Mouse (Mus musculus) cerebellum, postnatal 36 days (tissue): ENCODE data around the gene Frmpd2.
A peak's percentile ranks its signal among the peaks of the same experiment; 100 is the strongest.
"Not testable (repeated sequence)": the region's sequence is repeated elsewhere in the genome, so short reads cannot be mapped to it uniquely, and the experiment has no call there.

Experiments used
- DNase-seq, 2 experiments: peaks; one replicate each; pipeline ENCODE4 v3.0.0; 2021 to 2022; ENCODE audit warnings: mixed read lengths in 2 of 2

Gene Frmpd2

DNA sequence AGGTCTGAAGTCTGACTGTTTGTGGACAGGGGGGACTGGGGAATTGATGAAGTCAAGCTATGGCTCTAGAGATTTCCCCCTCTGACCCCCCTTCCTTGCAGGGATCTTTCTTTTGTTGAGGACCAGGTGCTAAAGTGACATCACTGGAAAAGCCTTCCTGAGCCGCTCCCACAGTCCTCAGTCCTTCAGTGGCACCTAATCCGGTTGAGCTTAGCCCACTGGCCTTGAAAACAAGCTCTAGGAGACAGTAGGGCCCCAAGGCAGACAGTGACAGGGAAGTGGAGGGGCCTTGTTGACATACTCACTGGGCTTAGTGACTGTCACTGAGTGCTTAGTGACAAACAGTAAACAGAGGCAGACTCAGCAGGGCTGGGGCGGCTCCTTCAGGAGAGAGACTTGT lies at the start of gene Frmpd2:
Frmpd2 (plus strand) TSS at position 366 of the 400 bp plus-strand sequence.
- no peak for DNase-seq

DNA sequence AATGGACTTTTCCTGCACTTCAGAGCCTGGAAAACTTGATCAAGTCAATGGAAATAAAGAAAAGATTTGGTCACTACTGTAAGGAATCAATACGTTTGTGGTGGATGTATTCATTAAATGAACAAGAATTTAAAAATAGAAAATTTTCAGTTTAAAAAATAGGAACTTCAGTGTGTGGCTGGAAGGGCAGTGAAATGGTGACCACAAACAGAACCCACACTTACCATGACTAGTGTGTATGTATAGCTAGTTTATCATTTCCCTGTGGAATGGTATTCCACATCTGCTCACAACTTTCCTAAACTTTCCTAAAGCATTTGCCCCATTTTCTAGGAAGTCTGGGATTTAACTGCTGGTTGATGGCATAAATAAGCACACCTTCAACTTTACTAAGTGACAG lies 48.5 kb upstream of the Frmpd2 start:
- no peak for DNase-seq

DNA sequence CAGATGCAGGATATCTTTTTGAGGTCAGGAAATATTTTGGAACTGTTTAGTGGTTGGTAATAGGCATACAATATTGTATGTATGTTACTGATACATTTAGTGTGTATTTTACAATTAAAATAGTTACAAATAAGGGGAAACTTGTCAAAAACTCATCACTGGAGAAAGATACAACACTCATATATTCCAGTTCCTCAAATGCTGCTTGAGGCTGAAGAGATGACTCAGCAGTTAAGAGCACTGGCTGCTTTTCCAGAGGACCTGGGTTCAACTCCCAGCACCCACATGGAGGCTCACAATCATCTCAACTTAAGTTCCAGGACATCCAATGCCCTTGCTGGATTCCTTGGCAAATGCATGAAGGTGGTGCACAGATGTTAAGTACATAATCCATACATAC lies 47.4 kb upstream of the Frmpd2 start:
- no peak for DNase-seq

DNA sequence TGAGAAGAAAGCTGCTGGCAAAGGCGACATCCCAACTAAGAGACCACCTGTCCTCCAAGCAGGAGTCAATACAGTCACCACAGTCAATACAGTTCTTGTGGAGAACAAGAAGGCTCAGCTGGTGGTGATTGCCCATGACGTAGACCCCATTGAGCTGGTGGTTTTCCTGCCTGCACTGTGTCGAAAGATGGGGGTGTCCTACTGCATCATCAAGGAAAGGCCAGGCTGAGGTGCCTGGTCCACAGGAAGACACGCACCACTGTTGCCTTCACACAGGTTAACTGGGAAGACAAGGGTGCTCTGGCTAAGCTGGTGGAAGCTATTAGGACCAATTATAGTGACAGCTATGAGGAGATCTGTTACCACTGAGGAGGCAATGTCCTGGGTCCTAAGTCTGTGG lies 39.0 kb upstream of the Frmpd2 start:
- DNase-seq, result not testable (repeated sequence)

DNA sequence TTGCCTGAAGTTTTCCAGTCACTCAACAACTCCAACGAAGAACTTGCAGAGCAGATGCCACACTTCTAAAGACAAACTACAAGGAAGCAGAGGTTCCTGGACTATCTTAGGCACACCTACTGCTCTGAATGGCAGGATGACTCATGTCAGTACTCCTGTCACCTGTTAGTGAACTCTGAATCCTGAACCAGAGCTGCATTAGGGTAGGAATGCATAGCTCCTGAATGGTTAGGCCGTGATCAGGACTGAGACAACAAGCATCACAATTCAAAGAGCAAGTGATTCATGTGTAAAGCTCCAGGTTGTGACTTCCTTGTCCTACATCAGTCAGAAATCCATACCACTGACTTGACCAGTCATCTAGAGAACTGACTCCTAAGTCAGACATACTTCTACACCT lies 27.7 kb upstream of the Frmpd2 start:
- no peak for DNase-seq

DNA sequence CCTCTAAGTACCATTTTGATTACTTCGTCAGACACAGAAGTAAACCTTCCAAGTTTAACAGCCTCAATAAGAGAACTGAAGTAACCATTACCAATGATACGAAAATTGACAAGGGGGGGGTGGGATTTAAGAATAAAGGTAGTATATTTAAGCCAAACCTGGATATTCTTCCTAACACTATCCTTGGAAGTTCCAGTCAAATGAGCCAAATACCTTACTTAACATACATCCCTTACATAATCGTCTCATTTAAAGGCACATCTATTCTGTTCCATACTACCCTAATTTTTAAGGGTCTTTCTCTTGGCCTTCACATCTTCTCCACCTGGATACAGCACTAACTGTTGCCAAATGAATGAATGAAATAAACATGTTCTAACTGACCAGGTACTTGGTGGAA lies 25.5 kb upstream of the Frmpd2 start:
- DNase-seq, result no peak

DNA sequence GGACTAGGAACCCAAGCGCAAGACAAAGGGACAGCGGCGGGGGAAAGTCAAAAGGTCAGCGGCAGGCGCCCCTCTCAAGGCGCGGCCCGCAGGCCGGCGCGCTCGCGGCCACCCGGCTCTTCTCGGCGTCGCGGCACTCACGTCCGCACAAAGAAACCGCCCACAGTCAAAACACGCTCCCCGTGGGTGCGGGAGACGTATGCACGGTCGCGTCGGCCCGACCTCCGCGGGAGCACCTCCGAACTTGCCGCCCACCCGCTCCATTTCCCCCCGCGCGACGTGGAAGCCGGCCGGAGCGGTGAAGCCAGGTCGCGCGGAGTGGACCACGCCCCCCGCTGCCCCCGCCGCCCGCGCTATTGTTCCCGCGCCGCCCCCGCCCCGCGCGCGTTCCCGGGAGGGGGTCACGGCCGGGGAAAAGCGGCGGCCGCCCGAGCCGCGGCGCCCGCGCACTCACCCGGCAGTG lies 24.9 kb upstream of the Frmpd2 start:
- DNase-seq, result no peak

DNA sequence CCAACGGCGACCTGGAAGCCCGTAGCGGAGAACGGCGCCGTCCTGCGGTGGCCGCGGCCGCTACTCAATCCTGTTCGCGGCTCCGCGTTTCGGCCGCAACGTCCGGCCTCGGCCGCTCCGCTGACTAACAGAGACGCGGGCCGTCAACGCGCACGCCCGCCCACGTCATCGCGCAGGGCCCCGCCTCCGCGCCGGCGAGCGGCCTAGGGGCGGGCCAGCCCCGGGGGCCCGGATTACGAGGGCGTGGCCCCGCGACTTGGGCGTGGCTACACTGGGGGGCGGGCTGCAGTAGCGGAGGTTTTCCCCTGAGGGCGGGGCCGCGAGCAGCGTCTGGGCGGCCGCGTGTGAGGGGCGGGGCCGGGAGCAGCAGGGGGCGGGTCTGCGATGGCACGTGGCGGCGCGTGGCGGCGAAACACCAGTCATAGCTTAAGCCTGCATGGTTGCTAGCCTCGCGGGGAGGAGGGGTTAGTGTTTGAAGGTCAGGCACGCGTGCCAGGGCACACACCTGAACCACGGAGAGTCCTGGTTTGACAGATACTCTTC lies 24.4 kb upstream of the Frmpd2 start, which contains the start of gene Mapk8:
Mapk8 (minus strand) TSS at position 132 of the 543 bp plus-strand sequence.
- peak; percentile 92 to 96 for DNase-seq

DNA sequence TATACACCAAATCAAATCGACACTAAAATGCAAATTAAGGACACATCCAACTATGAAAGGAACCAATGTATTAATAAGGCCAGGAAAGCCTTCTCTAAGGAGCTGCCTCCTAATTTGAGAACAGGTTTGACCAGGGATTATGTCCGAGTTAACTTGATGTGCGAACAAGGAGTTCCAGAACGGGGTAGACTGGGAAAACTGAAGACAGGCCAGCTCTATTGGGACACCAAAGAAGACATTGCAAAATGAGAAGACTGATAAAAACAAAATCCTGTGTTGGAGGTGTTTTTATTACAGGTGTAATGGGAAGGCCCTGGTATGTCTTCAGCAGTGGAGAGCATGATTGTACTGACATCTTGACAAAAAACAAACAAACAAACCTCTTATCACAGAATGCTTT lies 23.2 kb upstream of the Frmpd2 start:
- DNase-seq, result no peak

DNA sequence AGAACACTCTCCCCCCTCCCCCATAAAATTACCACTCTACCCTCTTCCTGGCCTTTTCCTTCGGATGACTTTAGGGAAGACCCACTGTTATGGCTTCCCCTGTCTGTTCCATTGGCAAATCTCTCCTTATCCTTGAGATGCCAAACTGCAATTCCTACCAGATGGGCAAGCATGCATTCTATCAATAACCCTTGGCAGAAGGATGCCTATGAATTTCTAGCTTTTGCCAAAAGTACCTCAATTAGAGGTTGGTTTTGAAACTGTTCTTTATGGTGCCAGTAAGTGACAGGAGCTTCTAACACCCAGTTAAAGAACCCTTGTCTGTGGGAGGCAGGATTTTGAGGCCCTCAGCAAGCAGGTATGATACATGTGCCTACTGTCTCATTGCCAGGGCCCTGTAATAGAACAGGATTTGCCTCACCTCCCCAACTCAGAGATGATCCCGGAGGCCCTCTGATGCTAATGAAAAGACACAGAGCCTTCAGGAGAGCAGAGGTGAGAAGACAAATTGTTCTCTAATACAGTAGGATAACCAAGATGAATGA lies 22.1 kb upstream of the Frmpd2 start:
- no peak for DNase-seq

DNA sequence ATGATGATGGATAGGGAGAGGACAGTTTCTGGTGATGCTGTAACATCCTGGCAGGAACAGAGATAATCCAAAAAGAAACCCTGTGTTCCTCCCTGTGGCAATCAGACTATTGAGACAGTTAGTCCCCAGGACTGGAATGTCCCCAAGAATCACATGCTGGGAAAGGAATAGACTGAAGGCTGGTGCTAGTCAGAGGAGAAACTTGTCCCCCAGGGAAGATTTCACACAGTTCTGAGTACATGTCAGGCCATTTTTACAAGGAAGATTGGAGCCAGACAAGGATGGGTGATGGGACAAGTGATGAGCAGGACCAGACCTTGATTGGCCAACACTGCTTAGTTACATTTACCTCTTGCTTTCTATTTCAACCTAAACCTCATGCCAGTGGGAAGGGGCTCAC lies 21.2 kb upstream of the Frmpd2 start:
- DNase-seq, result no peak

DNA sequence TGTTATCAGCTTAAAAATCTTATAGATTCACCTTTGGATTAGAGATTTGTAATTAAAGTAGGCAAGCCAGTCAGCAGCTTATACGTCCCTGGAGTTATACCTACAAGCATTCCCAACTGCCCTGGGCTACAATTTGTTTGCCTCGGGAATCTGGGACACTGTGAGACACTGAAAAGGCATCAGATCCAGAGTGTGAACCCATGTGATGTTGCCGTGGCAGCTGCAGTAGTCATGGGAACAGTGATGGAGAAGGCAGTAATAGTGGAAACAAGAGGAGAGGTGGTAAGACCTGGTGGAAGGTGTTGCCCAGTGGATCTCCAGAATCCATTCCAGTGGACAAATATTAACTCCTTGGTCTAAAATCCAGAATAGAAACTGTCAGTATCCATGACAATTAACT lies 7.8 kb upstream of the Frmpd2 start:
- DNase-seq, result no peak

DNA sequence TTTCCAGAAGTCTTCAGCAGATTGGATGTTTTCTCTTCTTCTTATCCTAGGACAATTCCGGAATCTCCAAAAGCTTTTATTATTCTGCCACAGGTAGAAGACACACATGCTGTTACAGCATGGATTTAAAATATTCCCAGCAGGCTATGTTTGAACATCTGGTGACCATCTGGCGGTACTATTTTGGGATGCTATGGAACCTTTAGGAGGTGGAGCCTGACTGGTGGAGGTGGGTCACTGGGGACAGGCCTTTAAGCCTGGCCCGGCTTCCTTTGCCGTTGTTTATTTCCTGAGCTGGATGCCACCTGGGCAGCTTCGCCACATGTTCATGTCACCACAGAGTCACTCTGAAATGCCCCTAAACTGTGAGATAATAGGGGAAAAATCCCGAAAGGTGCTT lies 3.7 kb upstream of the Frmpd2 start:
- no peak for DNase-seq

DNA sequence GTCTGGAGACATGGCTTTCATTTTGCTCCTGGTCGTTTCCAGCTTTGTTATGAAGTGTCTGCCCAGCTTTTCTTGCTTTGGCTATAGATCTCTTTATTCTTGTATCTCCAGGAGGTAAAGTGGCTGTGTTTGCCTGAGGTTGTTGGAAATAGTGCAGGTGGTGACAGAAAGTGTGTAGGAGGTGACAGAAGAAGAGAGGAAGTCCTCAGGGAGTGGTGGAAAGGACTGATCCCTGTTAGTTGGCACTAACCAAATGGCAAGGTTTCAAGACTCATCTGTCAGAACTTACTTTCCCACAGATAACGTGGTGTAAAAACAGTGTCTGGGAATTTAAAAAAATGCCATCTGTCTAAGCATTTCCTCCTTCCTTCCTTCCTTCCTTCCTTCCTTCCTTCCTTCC lies 3.0 kb downstream of the Frmpd2 start:
- DNase-seq, result no peak

DNA sequence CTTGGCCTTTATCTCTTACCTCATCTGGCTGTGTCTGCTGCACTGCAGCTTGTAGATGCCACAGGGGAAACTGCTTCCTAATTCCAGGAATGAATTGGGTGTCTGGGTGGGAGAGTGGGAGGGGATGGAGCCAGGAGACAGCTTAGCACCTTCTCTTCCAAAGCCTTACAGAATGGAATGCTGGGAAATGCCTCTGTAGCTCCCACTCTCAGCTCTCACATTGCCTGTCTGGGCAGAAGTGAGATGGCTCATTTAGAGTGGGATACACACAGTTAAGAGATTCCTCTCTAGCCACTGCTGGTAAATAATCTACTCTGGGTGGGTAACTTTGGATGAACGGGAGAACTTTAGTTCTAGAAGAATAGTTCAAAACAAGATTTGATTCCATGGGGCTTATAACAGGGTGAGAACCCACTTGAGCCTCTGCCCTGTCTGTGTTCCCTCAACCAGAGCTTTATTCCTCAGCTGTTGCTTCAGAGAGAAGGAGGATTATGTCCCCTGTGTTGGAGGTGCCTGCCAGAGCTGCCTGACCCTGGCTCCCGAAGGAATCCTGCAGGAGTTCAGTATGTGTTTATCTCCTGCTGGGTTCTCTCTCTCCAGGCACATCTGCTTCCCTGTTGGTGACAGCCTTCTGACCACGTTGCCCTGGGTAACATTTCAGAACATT lies 4.7 kb downstream of the Frmpd2 start:
- DNase-seq, result no peak

DNA sequence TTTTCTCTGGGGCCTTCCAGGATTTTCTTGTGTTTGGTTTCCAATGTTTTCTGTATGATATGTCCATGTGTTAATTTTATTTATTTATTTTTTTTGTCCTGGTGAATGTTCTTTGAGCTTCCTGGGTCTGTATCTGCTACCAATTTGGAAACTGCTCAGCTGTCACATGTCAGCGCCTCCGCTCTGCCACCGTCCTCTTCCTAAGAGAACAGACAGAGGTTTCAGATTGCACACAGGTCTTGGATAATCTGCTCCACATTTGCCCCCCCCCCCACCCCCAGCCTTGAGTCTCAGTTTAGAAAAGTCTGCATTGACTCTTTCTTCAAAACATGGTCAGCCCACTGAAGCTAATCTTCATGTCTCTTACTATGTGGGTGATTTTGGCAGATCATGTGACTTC lies 10.5 kb downstream of the Frmpd2 start:
- no peak for DNase-seq

DNA sequence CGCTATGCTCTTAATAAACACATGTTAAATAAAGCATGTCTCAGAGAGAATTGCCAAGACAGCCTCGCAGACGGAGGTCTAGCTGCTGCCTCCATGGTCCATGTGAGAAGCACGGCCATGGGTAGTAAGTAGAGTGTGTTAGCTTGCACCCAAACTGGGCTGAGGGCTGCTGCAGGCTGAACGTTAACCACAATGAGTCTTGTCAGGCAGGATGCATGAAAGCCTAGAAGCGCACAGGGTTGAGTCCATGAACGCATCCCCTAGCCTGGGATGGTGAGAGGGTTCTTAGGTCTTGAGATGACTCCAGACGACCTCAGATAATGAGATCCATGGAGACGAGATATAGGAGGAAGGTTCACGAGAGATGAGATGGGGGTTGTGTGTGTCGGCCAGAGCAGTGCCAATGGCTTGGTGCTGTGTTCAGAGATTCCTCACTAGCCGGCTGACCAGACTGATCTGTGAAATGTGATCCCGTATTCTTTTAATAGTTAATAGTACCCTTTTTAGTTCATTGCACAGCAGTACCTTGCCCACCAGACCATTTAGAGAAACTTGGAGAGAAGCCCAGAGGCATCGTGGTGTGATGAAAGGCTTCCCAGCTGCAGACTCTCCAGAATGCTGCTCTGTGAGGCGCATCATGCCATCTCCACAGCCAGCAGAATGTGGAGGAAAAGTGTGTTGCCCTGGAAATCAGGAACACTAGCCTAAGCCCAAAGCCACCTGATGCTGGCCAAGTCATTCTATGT lies 16.5 kb downstream of the Frmpd2 start:
- no peak for DNase-seq

DNA sequence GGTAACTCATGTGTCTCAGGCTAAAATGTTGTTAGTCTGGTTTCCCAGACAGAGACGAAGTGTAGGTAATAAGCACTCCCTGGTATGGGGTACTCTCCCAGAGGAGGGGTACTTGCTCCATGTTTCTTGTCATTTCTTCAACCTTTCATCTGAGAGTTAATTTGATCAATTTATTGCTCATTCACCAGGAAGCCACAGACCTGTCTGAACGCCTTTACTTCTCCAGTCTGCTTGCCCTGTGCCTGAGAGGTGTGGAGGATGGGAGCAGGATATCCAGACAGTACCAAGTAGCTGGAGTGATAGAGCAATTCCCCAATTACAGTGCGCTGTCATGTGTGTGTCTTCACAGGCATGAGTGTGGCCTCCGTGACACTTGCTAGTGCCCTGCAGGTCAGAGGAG lies 23.7 kb downstream of the Frmpd2 start:
- no peak for DNase-seq

DNA sequence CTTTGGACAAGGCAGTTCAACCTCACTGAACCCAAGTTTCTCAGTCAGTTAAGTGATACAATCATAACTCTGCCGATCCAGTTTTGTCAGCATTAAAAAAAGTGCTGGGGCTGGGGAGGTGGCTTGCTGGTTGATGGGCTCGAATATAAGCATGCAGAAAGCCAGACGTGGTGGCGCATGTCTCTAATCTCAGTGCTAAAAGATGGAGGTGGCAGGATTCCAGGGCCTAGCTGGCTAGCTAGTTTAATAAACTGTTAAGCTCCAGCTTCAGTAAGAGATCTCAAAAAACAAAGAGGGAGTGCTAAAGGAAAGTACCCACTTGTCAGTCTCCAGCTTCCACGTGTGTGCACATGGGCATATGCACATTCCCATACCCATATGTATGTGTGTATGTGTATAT lies 25.9 kb downstream of the Frmpd2 start:
- DNase-seq, result no peak

DNA sequence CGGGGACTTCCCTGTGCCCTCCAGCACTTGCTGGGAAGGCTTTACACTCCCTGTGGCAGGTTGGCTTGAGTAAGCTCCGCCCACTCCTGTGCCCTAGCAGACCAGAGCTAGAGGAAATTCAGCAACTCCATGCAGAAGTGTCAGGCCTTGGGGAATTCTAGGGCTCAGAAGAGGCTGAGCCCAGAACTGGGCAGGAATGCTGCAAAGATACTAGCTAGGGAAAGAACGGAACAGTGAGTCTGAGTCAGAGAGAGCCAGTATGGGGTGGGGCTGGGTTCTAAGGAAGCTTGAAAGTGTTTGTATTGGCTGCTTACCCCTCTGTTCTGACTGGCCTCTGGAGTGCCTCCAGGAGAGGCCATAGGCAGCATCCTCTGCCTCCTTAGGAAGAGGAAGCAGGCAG lies 27.4 kb downstream of the Frmpd2 start:
- DNase-seq, result no peak

DNA sequence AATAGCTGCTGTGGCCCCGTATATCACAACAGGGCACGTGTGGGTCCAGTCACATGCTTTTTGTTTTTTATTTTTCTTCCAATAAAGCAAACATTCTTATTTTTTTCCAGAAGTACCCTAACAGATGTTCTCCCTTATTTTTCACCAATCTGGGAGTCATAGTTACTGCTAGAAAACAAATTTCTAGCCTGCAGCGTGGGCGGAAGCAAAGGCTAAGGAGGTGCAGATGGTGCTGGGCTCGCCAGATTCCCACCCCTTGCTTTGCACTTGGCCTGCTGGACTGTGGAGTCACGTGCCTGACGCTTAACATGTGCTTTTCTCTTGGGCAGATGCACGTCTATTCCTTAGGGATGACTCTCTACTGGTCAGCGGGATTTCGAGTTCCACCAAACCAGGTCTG lies 29.1 kb downstream of the Frmpd2 start:
- no peak for DNase-seq

DNA sequence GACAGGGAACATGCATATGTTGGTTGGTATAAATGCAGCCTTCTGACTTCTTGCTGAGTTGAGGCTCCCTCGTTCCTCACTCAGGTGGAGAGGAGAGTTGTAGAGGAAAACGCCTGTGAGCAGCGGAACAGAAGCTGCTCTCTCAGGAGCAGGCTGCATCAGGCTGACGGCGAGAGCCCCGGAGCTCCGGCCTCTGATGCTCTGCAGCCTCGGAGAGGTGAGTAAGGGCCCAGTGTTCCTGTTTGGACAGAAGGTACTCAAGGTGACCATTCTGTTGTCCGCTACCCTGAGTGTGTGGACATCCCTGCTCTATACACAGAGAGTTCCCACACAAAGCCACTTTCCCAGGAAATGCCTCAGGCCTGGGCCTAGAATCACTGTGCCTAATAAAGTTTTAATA lies 31.8 kb downstream of the Frmpd2 start:
- DNase-seq, result no peak

DNA sequence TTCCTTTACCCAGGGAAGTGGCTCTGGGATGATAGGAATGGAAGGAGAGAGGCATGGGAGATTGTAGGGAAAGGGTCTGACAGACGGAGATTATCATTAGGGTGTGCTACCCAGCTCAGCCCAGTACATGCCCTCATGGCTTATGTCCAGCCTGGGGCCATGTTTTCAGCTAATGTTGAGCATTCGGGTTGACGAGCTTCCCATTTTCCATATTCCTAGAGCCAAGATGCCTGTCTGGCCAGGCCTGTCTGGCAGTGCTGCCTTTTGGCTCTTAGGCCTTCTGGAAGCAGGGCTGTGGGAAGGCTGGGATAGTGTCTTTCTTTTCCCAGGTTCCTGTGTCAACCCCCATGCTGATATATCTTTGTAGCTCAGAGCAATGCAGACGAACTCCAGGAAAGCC lies 35.2 kb downstream of the Frmpd2 start:
- no peak for DNase-seq

DNA sequence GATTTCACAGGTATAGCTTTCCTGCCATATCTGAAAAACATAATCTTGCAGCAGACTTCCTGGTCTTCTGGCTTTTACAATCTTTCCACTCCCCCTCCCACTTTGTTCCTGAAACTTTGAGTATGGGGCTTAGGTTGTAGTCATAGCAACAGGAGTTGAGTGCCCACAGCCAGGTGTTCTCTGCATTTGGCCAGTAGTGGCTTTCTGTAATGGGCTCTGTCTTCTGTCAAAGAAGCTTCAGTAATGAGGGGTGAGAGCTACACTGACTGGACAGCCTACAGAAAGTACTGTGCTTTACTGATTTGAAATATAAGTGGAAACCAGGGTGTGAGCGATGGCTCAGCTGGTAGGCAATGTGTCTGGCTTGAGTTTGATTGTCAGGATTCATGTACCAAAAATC lies 37.2 kb downstream of the Frmpd2 start:
- no peak for DNase-seq
